21 mouse cellular contexts compared by ENCODE assay signal in genomic region chr5:99370636-99371035, GRCm38 (mm10).
"Had no signal": no experiment of that assay in that cellular context is flagged by ENCODE, and none has a peak within 500 bp of the region (broad histone marks: within the 10 kb centered on the region; RNA-seq: fewer than 3 reads in every experiment).

No protein-coding gene starts in this region.

- H3K9me3 ChIP-seq: intestine, embryonic 15.5 days; kidney, embryonic 15.5 days; limb, embryonic 12.5 days; limb, embryonic 15.5 days; midbrain, embryonic 10.5 days; midbrain, embryonic 13.5 days; neural tube, embryonic 13.5 days had no signal

- ATAC-seq: intestine, embryonic 15.5 days; midbrain, embryonic 13.5 days; midbrain, embryonic 16.5 days had no signal

- H3K4me3 ChIP-seq: intestine, embryonic 15.5 days; kidney, embryonic 15.5 days; left cerebral cortex, adult 2 months; limb, embryonic 12.5 days; limb, embryonic 15.5 days; midbrain, embryonic 10.5 days; midbrain, embryonic 13.5 days; myocyte; neural tube, embryonic 13.5 days had no signal

- H3K27ac ChIP-seq: intestine, embryonic 15.5 days; kidney, embryonic 15.5 days; left cerebral cortex, adult 2 months; limb, embryonic 12.5 days; limb, embryonic 15.5 days; macrophage; midbrain, embryonic 10.5 days; midbrain, embryonic 13.5 days; neural tube, embryonic 13.5 days had no signal

- H3K4me2 ChIP-seq: intestine, embryonic 15.5 days; kidney, embryonic 15.5 days; limb, embryonic 12.5 days; limb, embryonic 15.5 days; midbrain, embryonic 13.5 days; neural tube, embryonic 13.5 days had no signal

- H3K27me3 ChIP-seq: intestine, embryonic 15.5 days; limb, embryonic 12.5 days; limb, embryonic 15.5 days; midbrain, embryonic 13.5 days had no signal

- H3K4me1 ChIP-seq: intestine, embryonic 15.5 days; limb, embryonic 15.5 days; midbrain, embryonic 10.5 days; neural tube, embryonic 13.5 days had no signal

- DNase-seq: kidney, adult 11 months; kidney, adult 8-10 months; kidney, postnatal 10 days; kidney, postnatal 36 days; layer of hippocampus, postnatal 36 days; left cerebral cortex, postnatal 4 days; lung, adult 2 months; retina, postnatal 1 day; thymus, adult 18-20 months; thymus, postnatal 36 days had no signal

- H3K36me3 ChIP-seq: intestine, embryonic 15.5 days; kidney, embryonic 15.5 days; limb, embryonic 12.5 days; limb, embryonic 15.5 days; midbrain, embryonic 10.5 days; midbrain, embryonic 13.5 days; neural tube, embryonic 13.5 days had no signal

- H3K9ac ChIP-seq: intestine, embryonic 15.5 days; kidney, embryonic 15.5 days; limb, embryonic 12.5 days; limb, embryonic 15.5 days; midbrain, embryonic 13.5 days; neural tube, embryonic 13.5 days had no signal
